Mouse (Mus musculus) MEL (cell line): ENCODE measurements around the gene Hcn4. TPM values are rescaled to one million over a fixed set of nuclear protein-coding genes. Genes with fewer than 3 reads are reported as not detected.

Experiments
- DNase-seq: peaks from one replicate; pipeline ENCODE4 v3.0.0; 2011; ENCODE audit warnings: low read depth, low spot score
- H3K27ac ChIP-seq: 2 replicates; pipeline ENCODE4 v1.5.1; 2012; ENCODE audit warnings: low read depth, mild to moderate bottlenecking, control low read depth, low read length, moderate library complexity; ENCODE audit not compliant: control insufficient read depth
- H3K27me3 ChIP-seq, 2 experiments: fragments of 150-350 bp in 1 of 2; sonication (generic) in 1 of 2; 2 replicates each; pipeline ENCODE4 v1.6.1; 2012; ENCODE audit warnings: low read length in 2 of 2, mild to moderate bottlenecking in 2 of 2, improper control_type of control experiment in 1 of 2, moderate library complexity in 1 of 2; ENCODE audit not compliant: insufficient read depth in 2 of 2, control insufficient read depth in 1 of 2
- H3K36me3 ChIP-seq, 2 experiments: 2 replicates each; pipeline ENCODE4 v1.6.1; 2012 to 2014; ENCODE audit warnings: low read length in 2 of 2, improper control_type of control experiment in 1 of 2, inconsistent platforms in 1 of 2, mild to moderate bottlenecking in 1 of 2; ENCODE audit not compliant: insufficient read depth in 2 of 2, control insufficient read depth in 1 of 2
- H3K4me1 ChIP-seq, 2 experiments: fragments of 150-350 bp in 1 of 2; sonication (generic) in 1 of 2; 2 replicates each; pipeline ENCODE4 v1.6.1; 2012; ENCODE audit warnings: low read length in 2 of 2, improper control_type of control experiment in 1 of 2, mild to moderate bottlenecking in 1 of 2; ENCODE audit not compliant: insufficient read depth in 2 of 2, control insufficient read depth in 1 of 2
- H3K4me3 ChIP-seq, 2 experiments: fragments of 150-350 bp in 1 of 2; sonication (generic) in 1 of 2; 2 replicates each; pipeline ENCODE4 v1.5.1; 2012; ENCODE audit warnings: low read depth in 2 of 2, low read length in 2 of 2, mild to moderate bottlenecking in 2 of 2, moderate library complexity in 2 of 2, control low read depth in 1 of 2, improper control_type of control experiment in 1 of 2; ENCODE audit not compliant: control insufficient read depth in 1 of 2, insufficient read depth in 1 of 2
- H3K79me2 ChIP-seq: 2 replicates; pipeline ENCODE4 v1.6.1; 2012; ENCODE audit warnings: mild to moderate bottlenecking, low read length, moderate library complexity; ENCODE audit not compliant: control insufficient read depth, poor library complexity, insufficient read depth
- H3K9ac ChIP-seq: 2 replicates; pipeline ENCODE4 v1.6.1; 2012; ENCODE audit warnings: low read depth, mild to moderate bottlenecking, control low read depth, low read length, moderate library complexity; ENCODE audit not compliant: control insufficient read depth, poor library complexity, severe bottlenecking
- H3K9me3 ChIP-seq: fragments of 150-350 bp; sonication (generic); replicated peaks from 2 replicates; pipeline ENCODE4 v1.6.1; 2012; ENCODE audit warnings: mild to moderate bottlenecking, low read length, improper control_type of control experiment, moderate library complexity; ENCODE audit not compliant: insufficient read depth
- BHLHE40 ChIP-seq: IDR thresholded peaks from 2 replicates; pipeline ENCODE4 v1.6.1; 2012; ENCODE audit warnings: low read depth, mild to moderate bottlenecking, inconsistent platforms, low read length, improper control_type of control experiment, borderline replicate concordance
- CHD1 ChIP-seq: IDR thresholded peaks from 2 replicates; pipeline ENCODE4 v1.6.1; 2012; ENCODE audit warnings: low read depth, mild to moderate bottlenecking, inconsistent platforms, low read length, improper control_type of control experiment
- E2F4 ChIP-seq: IDR thresholded peaks from 2 replicates; pipeline ENCODE4 v1.6.1; 2011; ENCODE audit warnings: low read depth, low read length, improper control_type of control experiment, borderline replicate concordance
- ELF1 ChIP-seq: IDR thresholded peaks from 2 replicates; pipeline ENCODE4 v1.6.1; 2014; ENCODE audit warnings: low read depth, mild to moderate bottlenecking, inconsistent platforms, low read length, improper control_type of control experiment, moderate library complexity
- GABPA ChIP-seq: IDR thresholded peaks from 2 replicates; pipeline ENCODE4 v1.6.1; 2012; ENCODE audit warnings: low read depth, mild to moderate bottlenecking, inconsistent platforms, low read length, improper control_type of control experiment, moderate library complexity
- GATA1 ChIP-seq: IDR thresholded peaks from 2 replicates; pipeline ENCODE4 v1.6.1; 2011; ENCODE audit warnings: low read depth, low read length, improper control_type of control experiment
- HCFC1 ChIP-seq: IDR thresholded peaks from 2 replicates; pipeline ENCODE4 v1.6.1; 2012; ENCODE audit warnings: low read depth, mild to moderate bottlenecking, inconsistent platforms, low read length, improper control_type of control experiment, moderate library complexity
- JUND ChIP-seq: IDR thresholded peaks from 2 replicates; pipeline ENCODE4 v1.6.1; 2011; ENCODE audit warnings: low read depth, mild to moderate bottlenecking, improper control_type of control experiment, low read length
- MAFK ChIP-seq: IDR thresholded peaks from 2 replicates; pipeline ENCODE4 v1.6.1; 2011; ENCODE audit warnings: low read depth, mild to moderate bottlenecking, low read length, improper control_type of control experiment, borderline replicate concordance
- MAX ChIP-seq: IDR thresholded peaks from 2 replicates; pipeline ENCODE4 v1.6.1; 2011; ENCODE audit warnings: low read length, improper control_type of control experiment
- MEF2A ChIP-seq: IDR thresholded peaks from 2 replicates; pipeline ENCODE4 v1.6.1; 2014; ENCODE audit warnings: low read depth, mild to moderate bottlenecking, inconsistent platforms, low read length, improper control_type of control experiment; ENCODE audit not compliant: poor library complexity, insufficient replicate concordance, severe bottlenecking; ENCODE audit errors: extremely low read depth
- MXI1 ChIP-seq: IDR thresholded peaks from 2 replicates; pipeline ENCODE4 v1.6.1; 2011; ENCODE audit warnings: mild to moderate bottlenecking, low read depth, low read length, improper control_type of control experiment
- NRF1 ChIP-seq: IDR thresholded peaks from 2 replicates; pipeline ENCODE4 v1.6.1; 2014; ENCODE audit warnings: low read depth, mild to moderate bottlenecking, inconsistent platforms, low read length, improper control_type of control experiment, moderate library complexity; ENCODE audit not compliant: poor library complexity, insufficient read depth, severe bottlenecking
- POLR2AphosphoS2 ChIP-seq: IDR thresholded peaks from 2 replicates; pipeline ENCODE4 v1.6.1; 2011; ENCODE audit warnings: low read length, improper control_type of control experiment
- RAD21 ChIP-seq: IDR thresholded peaks from 2 replicates; pipeline ENCODE4 v1.6.1; 2011; ENCODE audit warnings: mild to moderate bottlenecking, low read depth, low read length, improper control_type of control experiment
- RCOR1 ChIP-seq: IDR thresholded peaks from 2 replicates; pipeline ENCODE4 v1.6.1; 2012; ENCODE audit warnings: low read depth, mild to moderate bottlenecking, inconsistent platforms, low read length, improper control_type of control experiment
- SMC3 ChIP-seq: IDR thresholded peaks from 2 replicates; pipeline ENCODE4 v1.6.1; 2011; ENCODE audit warnings: low read depth, low read length, improper control_type of control experiment
- TAL1 ChIP-seq: IDR thresholded peaks from 2 replicates; pipeline ENCODE4 v1.6.1; 2012; ENCODE audit warnings: mild to moderate bottlenecking, inconsistent platforms, low read length, moderate library complexity, mixed read lengths
- TBP ChIP-seq: IDR thresholded peaks from 2 replicates; pipeline ENCODE4 v1.8.0; 2011; ENCODE audit warnings: low read depth, low read length, improper control_type of control experiment
- TCF12 ChIP-seq: IDR thresholded peaks from 2 replicates; pipeline ENCODE4 v1.6.1; 2014; ENCODE audit warnings: low read depth, mild to moderate bottlenecking, inconsistent platforms, low read length, improper control_type of control experiment, moderate library complexity
- UBTF ChIP-seq: IDR thresholded peaks from 2 replicates; pipeline ENCODE4 v1.6.1; 2012; ENCODE audit warnings: low read depth, mild to moderate bottlenecking, inconsistent platforms, low read length, improper control_type of control experiment, moderate library complexity, borderline replicate concordance; ENCODE audit not compliant: insufficient read depth
- USF1 ChIP-seq: IDR thresholded peaks from 2 replicates; pipeline ENCODE4 v1.6.1; 2014; ENCODE audit warnings: low read depth, mild to moderate bottlenecking, inconsistent platforms, low read length, improper control_type of control experiment, moderate library complexity
- ZC3H11A ChIP-seq: IDR thresholded peaks from 2 replicates; pipeline ENCODE4 v1.6.1; 2012; ENCODE audit warnings: low read depth, mild to moderate bottlenecking, inconsistent platforms, low read length, improper control_type of control experiment
- ZKSCAN1 ChIP-seq: IDR thresholded peaks from 2 replicates; pipeline ENCODE4 v1.6.1; 2012; ENCODE audit warnings: low read depth, mild to moderate bottlenecking, inconsistent platforms, low read length, improper control_type of control experiment, moderate library complexity
- ZNF384 ChIP-seq: IDR thresholded peaks from 2 replicates; pipeline ENCODE4 v1.6.1; 2012; ENCODE audit warnings: low read depth, mild to moderate bottlenecking, inconsistent platforms, low read length, improper control_type of control experiment
- polyA plus RNA-seq, 2 experiments: library from polyadenylated mRNA; stranded (reverse) in 1 of 2; unstranded in 1 of 2; fragments of >175 nt in 1 of 2; fragments of >200 nt in 1 of 2; gene quantifications; 2 replicates each; pipeline versions ENCODE4 v1.2.1 to v1.2.4; 2012; ENCODE audit warnings: low replicate concordance in 2 of 2, low read depth in 1 of 2; ENCODE audit not compliant: insufficient read length in 2 of 2, insufficient read depth in 1 of 2, missing spikeins in 1 of 2
- total RNA-seq: library from RNA; depleted of rRNA; stranded (reverse); fragments of 300-350 nt; gene quantifications from 2 replicates; pipeline ENCODE4 v1.2.3, GENCODE M21; 2012

Hcn4 gene
- total and polyA plus RNA-seq, 3 experiments: not detected

- Histone ChIP-seq H3K9me3 (no peaks in the 10 kb centered on the region), H3K79me2 (no peaks in the 10 kb centered on the region), H3K27me3 (peaks cover 0 to 3% of the 10 kb centered on the region in 2 experiments; a peak in 2 of 4 replicates), H3K4me1 (no peaks in the 10 kb centered on the region), H3K4me3 (no peak overlapping the region), H3K36me3 (no peaks in the 10 kb centered on the region), H3K27ac (no peak overlapping the region), H3K9ac (no peak overlapping the region)
- no peak for DNase-seq
- TF ChIP-seq MAFK (no peak), MAX (no peak), POLR2AphosphoS2 (no peak), MEF2A (no peak), RAD21 (no peak), E2F4 (no peak), ZC3H11A (no peak), UBTF (no peak), HCFC1 (no peak), RCOR1 (no peak), TCF12 (no peak), BHLHE40 (no peak), ZKSCAN1 (no peak), NRF1 (no peak), CHD1 (no peak), TAL1 (no peak)
Measured at GRCm38 (mm10) chr9:58823918-58824215, 655 bp downstream of the Hcn4 start.

- no peak overlapping the region for H3K9ac ChIP-seq
- H3K4me3 ChIP-seq: no peak overlapping the region
- H3K79me2 ChIP-seq: no peaks in the 10 kb centered on the region
- no peak overlapping the region for H3K27ac ChIP-seq
- no peaks in the 10 kb centered on the region for H3K9me3 ChIP-seq
- no peak for DNase-seq
- H3K36me3 ChIP-seq: no peaks in the 10 kb centered on the region
- no peaks in the 10 kb centered on the region for H3K4me1 ChIP-seq
- peaks cover 0 to 6% of the 10 kb centered on the region in 2 experiments; a peak in 2 of 4 replicates for H3K27me3 ChIP-seq
- no peak for TF ChIP-seq MXI1
- TF ChIP-seq ZNF384: no peak
- TF ChIP-seq USF1: no peak
- no peak for TF ChIP-seq TBP
- no peak for TF ChIP-seq ELF1
- TF ChIP-seq MAX: no peak
- no peak for TF ChIP-seq HCFC1
- TF ChIP-seq NRF1: no peak
- no peak for TF ChIP-seq RAD21
- TF ChIP-seq GATA1: no peak
- TF ChIP-seq TCF12: no peak
- no peak for TF ChIP-seq SMC3
- no peak for TF ChIP-seq JUND
- TF ChIP-seq GABPA: no peak
- TF ChIP-seq POLR2AphosphoS2: no peak
Measured at GRCm38 (mm10) chr9:58829627-58830026, 6.4 kb downstream of the Hcn4 start.
